Mouse (Mus musculus): ENCODE data around the gene Marcks. TPM values are rescaled to one million over a fixed set of nuclear protein-coding genes. Genes with fewer than 3 reads are reported as not detected.
A peak's percentile ranks its signal among the peaks of the same experiment; 100 is the strongest.

The Marcks gene
- total RNA-seq, 2 experiments from 2014 or later, result 17.3 to 18.9 TPM

GRCm38 (mm10) chr10:37137531-37138310 lies 999 bp downstream of the Marcks start:
- no peak for ATAC-seq (replicated peaks; ENCODE audit: low FRiP score, poor library complexity, severe bottlenecking)

- peak; percentile 60 for ATAC-seq (replicated peaks; ENCODE audit: low FRiP score, poor library complexity, severe bottlenecking)
Observed at GRCm38 (mm10) chr10:37136981-37137518, 1.7 kb downstream of the Marcks start.

- no peak for ATAC-seq (replicated peaks; ENCODE audit: low FRiP score, poor library complexity, severe bottlenecking)
Observed at GRCm38 (mm10) chr10:37135951-37136751, 2.6 kb downstream of the Marcks start.

GRCm38 (mm10) chr10:37133876-37134708 lies 4.6 kb downstream of the Marcks start:
- ATAC-seq (replicated peaks; ENCODE audit: low FRiP score, poor library complexity, severe bottlenecking), result no peak

- no peak for ATAC-seq (replicated peaks; ENCODE audit: low FRiP score, poor library complexity, severe bottlenecking)
Observed at GRCm38 (mm10) chr10:37132671-37133070, 6.0 kb downstream of the Marcks start.

- ATAC-seq (replicated peaks; ENCODE audit: low FRiP score, poor library complexity, severe bottlenecking), result no peak
Observed at GRCm38 (mm10) chr10:37129652-37130051, 9.1 kb downstream of the Marcks start.

- ATAC-seq (replicated peaks; ENCODE audit: low FRiP score, poor library complexity, severe bottlenecking), result no peak
Observed at GRCm38 (mm10) chr10:37115329-37115728, 23.4 kb downstream of the Marcks start.

GRCm38 (mm10) chr10:37112812-37113211 lies 25.9 kb downstream of the Marcks start:
- ATAC-seq (replicated peaks; ENCODE audit: low FRiP score, poor library complexity, severe bottlenecking), result no peak

GRCm38 (mm10) chr10:37112362-37112761 lies 26.4 kb downstream of the Marcks start:
- ATAC-seq (replicated peaks; ENCODE audit: low FRiP score, poor library complexity, severe bottlenecking), result no peak

- ATAC-seq (replicated peaks; ENCODE audit: low FRiP score, poor library complexity, severe bottlenecking), result no peak
Observed at GRCm38 (mm10) chr10:37111432-37111831, 27.3 kb downstream of the Marcks start.

GRCm38 (mm10) chr10:37106871-37107627 lies 31.7 kb downstream of the Marcks start:
- ATAC-seq (replicated peaks; ENCODE audit: low FRiP score, poor library complexity, severe bottlenecking), result no peak

GRCm38 (mm10) chr10:37106303-37106702 lies 32.4 kb downstream of the Marcks start:
- no peak for ATAC-seq (replicated peaks; ENCODE audit: low FRiP score, poor library complexity, severe bottlenecking)

GRCm38 (mm10) chr10:37102227-37103080 lies 36.3 kb downstream of the Marcks start:
- no peak for ATAC-seq (replicated peaks; ENCODE audit: low FRiP score, poor library complexity, severe bottlenecking)

GRCm38 (mm10) chr10:37101733-37102132 lies 37.0 kb downstream of the Marcks start:
- ATAC-seq (replicated peaks; ENCODE audit: low FRiP score, poor library complexity, severe bottlenecking), result no peak

GRCm38 (mm10) chr10:37096529-37096928 lies 42.2 kb downstream of the Marcks start:
- ATAC-seq (replicated peaks; ENCODE audit: low FRiP score, poor library complexity, severe bottlenecking), result no peak

GRCm38 (mm10) chr10:37095803-37096202 lies 42.9 kb downstream of the Marcks start:
- no peak for ATAC-seq (replicated peaks; ENCODE audit: low FRiP score, poor library complexity, severe bottlenecking)

- no peak for ATAC-seq (replicated peaks; ENCODE audit: low FRiP score, poor library complexity, severe bottlenecking)
Observed at GRCm38 (mm10) chr10:37093306-37093705, 45.4 kb downstream of the Marcks start.

GRCm38 (mm10) chr10:37090411-37090810 lies 48.3 kb downstream of the Marcks start:
- ATAC-seq (replicated peaks; ENCODE audit: low FRiP score, poor library complexity, severe bottlenecking), result no peak

All from erythroid progenitor cell, adult 5-6 weeks (primary cell).